Mouse (Mus musculus): Measurements from ENCODE around the gene Uhrf1bp1. TPM values are rescaled to one million over a fixed set of nuclear protein-coding genes. Genes with fewer than 3 reads are reported as not detected.

Gene Uhrf1bp1
- total RNA-seq, 2 experiments from 2014 or later = 6.9 to 19.4 TPM

- ATAC-seq (replicated peaks; ENCODE audit: poor library complexity, severe bottlenecking) = no peak
Measured at GRCm38 (mm10) chr17:27942131-27942530, 85.9 kb downstream of the Uhrf1bp1 start.

GRCm38 (mm10) chr17:27945546-27946216 is 89.4 kb downstream of the Uhrf1bp1 start:
- no peak for ATAC-seq (replicated peaks; ENCODE audit: poor library complexity, severe bottlenecking)

GRCm38 (mm10) chr17:27946371-27946770 is 90.1 kb downstream of the Uhrf1bp1 start:
- ATAC-seq (replicated peaks; ENCODE audit: poor library complexity, severe bottlenecking) = no peak

GRCm38 (mm10) chr17:27947155-27947554 is 90.9 kb downstream of the Uhrf1bp1 start:
- ATAC-seq (replicated peaks; ENCODE audit: poor library complexity, severe bottlenecking) = no peak

Other genes starting within 250 kb of the Uhrf1bp1 start
- gene Nudt3, start 232.9 kb upstream of the Uhrf1bp1 start, total RNA-seq (2014; fragmentation: Nextera tagmentation) = 95.3 and 120 TPM in 2 replicates
- 173 and 194 TPM in 2 replicates for gene Nudt3, start 232.9 kb upstream of the Uhrf1bp1 start, total RNA-seq (2017)
- not detected in 2 replicates for gene RPS10-NUDT3, start 221.2 kb upstream of the Uhrf1bp1 start, total RNA-seq (2014; fragmentation: Nextera tagmentation)
- gene RPS10-NUDT3, start 221.2 kb upstream of the Uhrf1bp1 start, total RNA-seq (2017) = not detected in 2 replicates
- gene Rps10, start 219.8 kb upstream of the Uhrf1bp1 start, total RNA-seq (2014; fragmentation: Nextera tagmentation) = 2,240 and 2,398 TPM in 2 replicates
- gene Rps10, start 219.8 kb upstream of the Uhrf1bp1 start, total RNA-seq (2017) = 2,059 and 2,173 TPM in 2 replicates
- gene Pacsin1, start 200.9 kb upstream of the Uhrf1bp1 start, total RNA-seq (2014; fragmentation: Nextera tagmentation) = not detected in 2 replicates
- 0.43 TPM in 1 of 2 replicates, not detected in the other for gene Pacsin1, start 200.9 kb upstream of the Uhrf1bp1 start, total RNA-seq (2017)
- gene Spdef, start 127.5 kb upstream of the Uhrf1bp1 start, total RNA-seq (2014; fragmentation: Nextera tagmentation) = not detected in 2 replicates
- not detected in 2 replicates for gene Spdef, start 127.5 kb upstream of the Uhrf1bp1 start, total RNA-seq (2017)
- 47.9 and 51.2 TPM in 2 replicates for gene D17Wsu92e, start 35.8 kb upstream of the Uhrf1bp1 start, total RNA-seq (2014; fragmentation: Nextera tagmentation)
- gene D17Wsu92e, start 35.8 kb upstream of the Uhrf1bp1 start, total RNA-seq (2017) = 46.3 and 50.6 TPM in 2 replicates
- 132 and 184 TPM in 2 replicates for gene Snrpc, start 18.3 kb upstream of the Uhrf1bp1 start, total RNA-seq (2014; fragmentation: Nextera tagmentation)
- gene Snrpc, start 18.3 kb upstream of the Uhrf1bp1 start, total RNA-seq (2017) = 117 and 161 TPM in 2 replicates
- gene Anks1, start 52.9 kb downstream of the Uhrf1bp1 start, total RNA-seq (2014; fragmentation: Nextera tagmentation) = 49.0 and 66.4 TPM in 2 replicates
- 31.9 and 34.9 TPM in 2 replicates for gene Anks1, start 52.9 kb downstream of the Uhrf1bp1 start, total RNA-seq (2017)
- 39.9 and 46.9 TPM in 2 replicates for gene Taf11, start 53.4 kb downstream of the Uhrf1bp1 start, total RNA-seq (2014; fragmentation: Nextera tagmentation)
- 35.7 and 44.0 TPM in 2 replicates for gene Taf11, start 53.4 kb downstream of the Uhrf1bp1 start, total RNA-seq (2017)
- gene Tcp11, start 224.2 kb downstream of the Uhrf1bp1 start, total RNA-seq (2014; fragmentation: Nextera tagmentation) = 0.60 TPM in 1 of 2 replicates, not detected in the other
- 2.1 and 2.4 TPM in 2 replicates for gene Tcp11, start 224.2 kb downstream of the Uhrf1bp1 start, total RNA-seq (2017)